Mouse (Mus musculus) frontal cortex, adult (tissue): ENCODE measurements around the gene Gpr156.
A peak's percentile ranks its signal among the peaks of the same experiment; 100 is the strongest.

Experiments used
- ATAC-seq: cut with Nextera tagmentation; 2 replicates; pipeline ENCODE4 v1.9.2; 2017; ENCODE audit warnings: mild to moderate bottlenecking, moderate library complexity, mixed read lengths; ENCODE audit not compliant: low TSS enrichment

The Gpr156 gene

DNA sequence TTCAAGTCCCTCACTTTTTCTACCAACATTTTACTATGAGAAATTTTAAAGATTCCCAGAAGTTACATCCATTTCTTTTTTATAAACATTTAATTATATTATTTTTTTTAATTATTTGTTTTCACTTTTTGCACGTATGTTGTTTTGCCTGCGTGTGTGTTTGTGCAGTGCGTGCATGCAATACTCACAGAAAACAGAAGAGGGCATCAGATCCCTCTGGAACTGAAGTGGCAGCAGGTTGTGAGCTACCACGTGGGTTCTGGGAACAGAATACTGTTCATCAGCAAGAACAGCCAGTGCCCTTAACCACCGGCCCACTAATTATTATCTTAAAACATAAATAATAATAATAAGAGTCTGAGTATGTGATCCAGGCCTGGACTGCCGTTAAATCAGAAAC, 2.7 kb downstream of the Gpr156 start:
- no peak for ATAC-seq

GRCm38 (mm10) chr16:37920842-37921409, 4.6 kb downstream of the Gpr156 start:
- no peak for ATAC-seq

- ATAC-seq = no peak
These were observed 9.8 kb downstream of the Gpr156 start for GRCm38 (mm10) chr16:37926087-37926486.

GRCm38 (mm10) chr16:37927117-37927516, 10.8 kb downstream of the Gpr156 start:
- no peak for ATAC-seq

- ATAC-seq = peak; percentile 86
These were observed 12.7 kb downstream of the Gpr156 start for GRCm38 (mm10) chr16:37929006-37929405.

- no peak for ATAC-seq
These were observed 13.3 kb downstream of the Gpr156 start for GRCm38 (mm10) chr16:37929626-37930025.

- no peak for ATAC-seq
These were observed 18.6 kb downstream of the Gpr156 start for GRCm38 (mm10) chr16:37934932-37935331.

- ATAC-seq = no peak
These were observed 21.0 kb downstream of the Gpr156 start for GRCm38 (mm10) chr16:37937276-37937675.

DNA sequence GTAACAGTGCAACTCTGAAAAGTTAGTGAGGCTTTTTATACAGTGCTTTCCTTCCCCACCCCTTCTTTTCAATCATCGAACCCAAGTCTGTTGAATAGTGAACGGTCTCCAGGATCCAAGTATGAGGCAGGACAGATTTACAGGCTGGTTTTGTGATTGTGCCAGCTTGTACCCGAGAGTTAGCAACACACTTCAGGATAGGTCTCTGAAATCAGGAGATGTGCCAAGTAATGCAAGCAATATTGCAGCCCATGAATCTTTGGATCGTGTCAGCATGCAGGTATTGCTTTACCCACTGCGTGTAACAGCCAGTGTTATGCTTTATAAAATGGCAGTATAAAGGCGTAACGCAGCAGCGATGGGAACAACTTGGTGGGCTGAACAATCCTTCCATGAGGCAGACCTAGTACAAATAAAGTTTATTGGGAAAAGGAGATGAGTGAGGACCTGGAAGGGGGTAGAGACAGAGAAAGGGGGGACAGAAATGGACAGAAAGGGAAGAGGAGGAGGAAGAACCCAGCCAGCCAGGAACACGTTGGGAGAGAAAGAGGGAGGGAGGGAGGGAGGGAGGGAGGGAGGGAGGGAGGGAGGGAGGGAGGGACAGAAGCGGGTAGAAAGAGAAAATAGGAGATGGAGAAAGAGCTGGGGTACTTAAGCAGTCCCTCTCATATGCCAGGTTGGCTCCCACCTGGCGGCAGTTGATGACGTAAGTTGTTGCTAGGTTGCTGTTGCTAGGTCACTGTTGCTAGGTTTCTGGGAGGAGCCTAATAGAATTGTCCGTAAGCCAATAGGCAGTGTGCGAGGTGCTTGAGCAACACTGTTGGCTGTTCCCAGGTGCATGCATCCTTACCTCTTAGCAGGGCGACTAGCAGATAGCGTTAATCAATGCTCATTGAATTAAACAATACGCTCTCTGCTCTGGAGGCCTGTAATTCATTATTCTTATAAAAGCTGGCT, 22.1 kb downstream of the Gpr156 start:
- peak; percentile 95 for ATAC-seq

- peak; percentile 18; the same call in 1 of the 2 replicates for ATAC-seq
These were observed 23.0 kb downstream of the Gpr156 start for GRCm38 (mm10) chr16:37939082-37939863.

DNA sequence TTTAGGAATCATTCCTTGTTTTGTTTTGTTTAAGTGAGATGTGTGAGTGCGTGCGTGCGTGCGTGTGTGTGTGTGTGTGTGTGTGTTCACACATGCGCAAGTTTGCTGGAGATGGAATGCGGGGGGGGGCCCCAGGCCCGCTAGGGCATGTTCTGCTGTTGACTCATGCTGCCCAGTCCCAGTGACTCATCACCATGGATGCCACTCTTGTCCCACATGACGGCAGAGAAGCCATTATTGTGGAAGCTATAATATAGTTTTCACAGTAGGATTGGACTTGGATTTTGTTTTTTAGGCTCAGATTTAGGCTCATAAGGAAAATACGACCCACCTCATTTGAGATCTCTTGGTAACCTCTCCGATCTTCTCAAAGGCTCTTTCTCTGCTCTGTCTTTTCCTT, 24.0 kb downstream of the Gpr156 start:
- no peak for ATAC-seq

DNA sequence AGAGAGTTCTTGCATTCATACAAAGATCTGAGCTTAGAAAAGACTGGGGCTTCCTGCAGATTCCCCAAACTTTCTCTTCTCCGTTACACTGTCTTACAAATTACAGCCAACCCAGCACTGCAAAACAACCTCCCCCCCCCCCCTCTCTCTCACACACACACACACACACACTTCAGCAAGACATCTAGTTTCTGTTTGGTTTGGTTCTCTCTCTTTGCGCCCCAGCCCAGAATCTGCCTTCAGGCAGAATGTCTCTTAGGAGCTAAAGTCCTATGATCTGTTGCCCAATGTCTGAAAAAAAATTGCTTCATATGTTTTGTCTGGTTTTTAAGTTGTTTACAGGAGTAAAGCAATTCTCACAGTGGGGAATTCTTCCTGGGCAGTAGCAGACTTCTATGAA, 27.4 kb downstream of the Gpr156 start:
- ATAC-seq = no peak

GRCm38 (mm10) chr16:37945031-37945796, 28.9 kb downstream of the Gpr156 start:
- no peak for ATAC-seq

DNA sequence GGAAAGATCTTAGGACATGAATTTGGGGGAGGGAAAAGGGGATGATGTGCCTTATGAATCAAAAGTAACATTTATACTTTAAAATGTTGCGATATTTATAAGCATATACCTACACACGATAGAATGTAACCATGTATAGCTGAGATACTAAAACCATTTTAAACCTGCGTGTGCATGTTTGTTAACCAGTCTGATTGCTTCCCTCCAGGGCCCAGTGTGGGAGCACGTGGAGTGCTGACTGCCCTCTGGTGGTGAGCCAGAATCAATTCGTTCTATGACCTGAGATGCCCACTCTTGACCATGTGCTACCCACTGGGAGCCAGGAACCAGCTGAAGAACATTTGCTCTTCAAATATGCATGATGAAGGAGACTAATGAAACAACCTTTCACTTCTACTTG, 30.9 kb downstream of the Gpr156 start:
- peak; percentile 81 for ATAC-seq

DNA sequence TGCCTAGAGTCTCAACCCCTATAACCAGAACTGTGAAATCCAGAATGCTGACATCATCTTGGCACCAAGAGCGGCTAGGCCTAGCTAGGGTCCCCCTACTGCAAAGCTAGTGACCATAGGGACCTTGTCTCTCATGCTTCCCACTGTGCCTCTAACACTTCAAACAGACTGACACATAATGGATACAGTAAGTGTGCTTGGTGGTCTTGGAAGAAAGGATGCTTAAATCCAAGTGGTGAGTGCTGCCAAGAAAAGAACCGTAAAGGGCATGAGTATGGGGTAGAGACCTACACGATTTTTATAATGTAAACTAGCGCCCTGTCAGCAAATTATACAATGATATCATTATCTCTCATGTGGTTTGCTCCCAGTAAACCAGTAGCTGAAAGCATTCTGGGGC, 32.1 kb downstream of the Gpr156 start:
- no peak for ATAC-seq

- no peak for ATAC-seq
These were observed 34.9 kb downstream of the Gpr156 start for GRCm38 (mm10) chr16:37951171-37951570.

DNA sequence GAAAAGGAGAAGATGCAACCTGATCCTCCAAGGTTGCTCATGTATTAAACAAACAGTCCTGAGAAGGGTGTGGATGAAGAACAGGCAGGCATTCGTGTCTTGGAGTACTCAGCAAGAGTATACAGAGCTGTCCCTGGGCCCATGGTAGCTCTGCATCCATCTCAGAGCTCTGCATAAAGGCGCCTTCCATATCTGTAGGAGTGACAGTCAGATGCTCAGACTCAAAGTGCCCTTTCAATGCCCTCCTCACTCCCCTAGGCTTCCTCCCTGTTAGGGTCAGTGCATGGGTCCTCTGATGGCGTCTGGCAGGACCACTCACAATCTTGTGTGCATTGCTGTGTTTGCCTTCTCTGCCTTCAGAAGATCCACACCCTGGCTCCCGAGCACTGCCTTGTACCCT, 36.9 kb downstream of the Gpr156 start:
- ATAC-seq = no peak

DNA sequence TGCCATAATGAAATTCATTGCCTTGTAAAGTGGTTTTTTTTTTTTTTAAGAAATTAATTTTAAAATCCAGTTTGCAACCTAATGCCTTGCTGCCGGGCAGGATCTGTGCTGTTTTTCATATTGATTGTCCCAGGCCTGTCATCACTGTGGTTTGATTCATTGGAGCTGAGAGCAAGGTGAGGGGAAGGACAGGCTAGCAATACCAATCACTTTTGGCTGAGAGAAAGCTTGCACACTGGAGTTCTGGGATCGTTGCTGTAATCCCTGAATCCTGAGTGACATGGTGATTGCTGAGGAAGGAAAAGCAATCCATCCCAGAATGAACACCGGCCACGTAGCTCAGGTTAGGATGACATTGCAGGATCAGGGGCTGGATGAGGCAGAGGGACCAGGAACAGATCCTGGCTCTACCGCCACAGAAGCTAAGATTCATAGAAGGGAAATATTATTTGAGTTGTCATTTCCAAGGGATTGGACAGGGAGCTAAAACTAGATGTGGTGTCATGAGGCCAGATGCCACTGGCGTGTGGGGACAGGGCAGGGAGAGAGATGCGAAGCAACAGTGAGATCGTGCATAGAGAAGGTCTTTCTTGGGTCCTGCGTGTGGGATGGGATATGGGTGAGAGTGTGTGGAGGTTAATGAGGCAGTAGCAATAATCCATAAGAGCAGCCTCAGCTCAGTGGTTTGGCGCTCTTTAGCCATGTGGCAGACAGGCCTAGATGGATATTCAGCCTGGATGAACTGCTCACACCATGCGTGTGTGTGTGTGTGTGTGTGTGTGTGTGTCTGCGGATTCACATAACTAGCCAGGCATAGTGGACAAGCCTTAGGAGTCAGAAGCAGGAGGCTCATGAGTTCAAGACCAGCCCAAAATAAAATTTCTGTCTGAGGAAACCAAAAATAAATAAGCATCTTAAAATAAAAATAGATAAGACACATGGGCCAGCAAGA, 38.0 kb downstream of the Gpr156 start:
- ATAC-seq = no peak

- no peak for ATAC-seq
These were observed 39.1 kb downstream of the Gpr156 start for GRCm38 (mm10) chr16:37955336-37955917.

GRCm38 (mm10) chr16:37956076-37956676, 39.9 kb downstream of the Gpr156 start:
- no peak for ATAC-seq
